18 mouse cellular contexts compared by ENCODE assay signal in genomic region chr1:129150643-129151042, GRCm38 (mm10).
DNase-seq lines count a peak whose midpoint lies in the region; ATAC-seq lines count a peak whose summit lies in the region.
"Had no signal": no experiment of that assay in that cellular context is flagged by ENCODE, and none has a peak within 500 bp of the region (broad histone marks: within the 10 kb centered on the region; RNA-seq: fewer than 3 reads in every experiment).

No protein-coding gene starts in this region.

- 79% methylated on average over 1 of the region's 1 CpGs for WGBS in hindbrain, embryonic 12.5 days
- 92% methylated on average over 1 of the region's 1 CpGs for WGBS in hindbrain, embryonic 10.5 days
- 73% methylated on average over 1 of the region's 1 CpGs for WGBS in midbrain, embryonic 15.5 days
- WGBS in midbrain, embryonic 10.5 days: 90% methylated on average over 1 of the region's 1 CpGs
- 60% methylated on average over 1 of the region's 1 CpGs for WGBS in hindbrain, embryonic 15.5 days
- WGBS in neural tube, embryonic 13.5 days: 65% methylated on average over 1 of the region's 1 CpGs

- H3K4me1 ChIP-seq in hindbrain, embryonic 12.5 days: no peaks in the 10 kb centered on the region
- peaks cover 7% of the 10 kb centered on the region for H3K4me1 ChIP-seq in hindbrain, embryonic 10.5 days (replicated peaks)
- no peaks in the 10 kb centered on the region for H3K4me1 ChIP-seq in midbrain, embryonic 15.5 days
- peaks cover 6% of the 10 kb centered on the region for H3K4me1 ChIP-seq in midbrain, embryonic 10.5 days
- peaks cover 5% of the 10 kb centered on the region; the same call in 1 of the 2 replicates for H3K4me1 ChIP-seq in hindbrain, embryonic 15.5 days (replicated peaks)
- peaks cover 10% of the 10 kb centered on the region; the same call in 1 of the 2 replicates for H3K4me1 ChIP-seq in neural tube, embryonic 13.5 days (replicated peaks)
- H3K4me1 ChIP-seq: intestine, embryonic 15.5 days; liver, embryonic 12.5 days; megakaryocyte, embryonic 14.5 days had no signal

- no peak for DNase-seq in hindbrain, embryonic 10.5 days (ENCODE audit: low spot score)
- DNase-seq in midbrain, embryonic 10.5 days (ENCODE audit: low spot score): no peak
- DNase-seq in adrenal gland, adult 18-20 months (ENCODE audit: low spot score in 2 of 2): no peak
- DNase-seq in gastrocnemius, postnatal 25 days: no peak
- DNase-seq: cerebellum, adult 2 months; gastrocnemius, postnatal 14 days; right cerebral cortex, adult 18-20 months; spleen, adult 18-20 months; thymus, postnatal 4 days had no signal

- H3K27ac ChIP-seq in hindbrain, embryonic 12.5 days: no peak overlapping the region
- H3K27ac ChIP-seq in hindbrain, embryonic 10.5 days: no peak overlapping the region
- no peak overlapping the region for H3K27ac ChIP-seq in midbrain, embryonic 15.5 days
- no peak overlapping the region for H3K27ac ChIP-seq in midbrain, embryonic 10.5 days (replicated peaks)
- H3K27ac ChIP-seq in hindbrain, embryonic 15.5 days (replicated peaks): no peak overlapping the region
- H3K27ac ChIP-seq in neural tube, embryonic 13.5 days (replicated peaks): no peak overlapping the region
- H3K27ac ChIP-seq: intestine, embryonic 15.5 days; kidney, postnatal 0 days; liver, embryonic 12.5 days had no signal

- no peaks in the 10 kb centered on the region for H3K9me3 ChIP-seq in hindbrain, embryonic 12.5 days (replicated peaks)
- H3K9me3 ChIP-seq in hindbrain, embryonic 10.5 days: no peaks in the 10 kb centered on the region
- no peaks in the 10 kb centered on the region for H3K9me3 ChIP-seq in midbrain, embryonic 15.5 days
- no peaks in the 10 kb centered on the region for H3K9me3 ChIP-seq in midbrain, embryonic 10.5 days (replicated peaks)
- H3K9me3 ChIP-seq in hindbrain, embryonic 15.5 days: no peaks in the 10 kb centered on the region
- no peaks in the 10 kb centered on the region for H3K9me3 ChIP-seq in neural tube, embryonic 13.5 days
- H3K9me3 ChIP-seq: intestine, embryonic 15.5 days; liver, embryonic 12.5 days; megakaryocyte, embryonic 14.5 days had no signal

- H3K27me3 ChIP-seq in hindbrain, embryonic 12.5 days: no peaks in the 10 kb centered on the region
- peaks cover 12% of the 10 kb centered on the region; the same call in 1 of the 2 replicates for H3K27me3 ChIP-seq in hindbrain, embryonic 10.5 days (ENCODE audit: insufficient read depth, poor library complexity, severe bottlenecking)
- no peaks in the 10 kb centered on the region for H3K27me3 ChIP-seq in midbrain, embryonic 15.5 days (replicated peaks)
- H3K27me3 ChIP-seq in midbrain, embryonic 10.5 days (ENCODE audit: low read depth, poor library complexity, severe bottlenecking): no peaks in the 10 kb centered on the region
- H3K27me3 ChIP-seq in hindbrain, embryonic 15.5 days: no peaks in the 10 kb centered on the region
- no peaks in the 10 kb centered on the region for H3K27me3 ChIP-seq in neural tube, embryonic 13.5 days
- H3K27me3 ChIP-seq: intestine, embryonic 15.5 days; liver, embryonic 12.5 days; megakaryocyte, embryonic 14.5 days had no signal

- no peaks in the 10 kb centered on the region for H3K36me3 ChIP-seq in hindbrain, embryonic 12.5 days
- H3K36me3 ChIP-seq in hindbrain, embryonic 10.5 days: no peaks in the 10 kb centered on the region
- H3K36me3 ChIP-seq in midbrain, embryonic 15.5 days (replicated peaks): no peaks in the 10 kb centered on the region
- H3K36me3 ChIP-seq in midbrain, embryonic 10.5 days: no peaks in the 10 kb centered on the region
- H3K36me3 ChIP-seq in hindbrain, embryonic 15.5 days: no peaks in the 10 kb centered on the region
- H3K36me3 ChIP-seq in neural tube, embryonic 13.5 days: no peaks in the 10 kb centered on the region
- H3K36me3 ChIP-seq: intestine, embryonic 15.5 days; liver, embryonic 12.5 days had no signal

- no peak overlapping the region for H3K9ac ChIP-seq in hindbrain, embryonic 12.5 days
- H3K9ac ChIP-seq in midbrain, embryonic 15.5 days: no peak overlapping the region
- no peak overlapping the region for H3K9ac ChIP-seq in hindbrain, embryonic 15.5 days
- H3K9ac ChIP-seq in neural tube, embryonic 13.5 days: no peak overlapping the region
- H3K9ac ChIP-seq: intestine, embryonic 15.5 days; liver, embryonic 12.5 days had no signal

- H3K4me2 ChIP-seq in hindbrain, embryonic 12.5 days (replicated peaks): no peak overlapping the region
- H3K4me2 ChIP-seq in midbrain, embryonic 15.5 days: no peak overlapping the region
- no peak overlapping the region for H3K4me2 ChIP-seq in hindbrain, embryonic 15.5 days
- H3K4me2 ChIP-seq in neural tube, embryonic 13.5 days: no peak overlapping the region
- H3K4me2 ChIP-seq: intestine, embryonic 15.5 days; liver, embryonic 12.5 days had no signal

- ATAC-seq in hindbrain, embryonic 12.5 days (ENCODE audit: low FRiP score): peak; percentile 40; the same call in 1 of the 2 replicates
- 0 out of 2 replicates have a peak, but pooled peaks have one; percentile 67 for ATAC-seq in midbrain, embryonic 15.5 days (replicated peaks)
- peak; percentile 61; the same call in 1 of the 2 replicates for ATAC-seq in hindbrain, embryonic 15.5 days (ENCODE audit: low FRiP score, low read depth)
- ATAC-seq in neural tube, embryonic 13.5 days (ENCODE audit: low read depth): peak; percentile 83
- ATAC-seq: activated CD4-positive, CD25-positive, alpha-beta regulatory T cell, adult 4 months; intestine, embryonic 15.5 days; liver, embryonic 12.5 days had no signal

- H3K4me3 ChIP-seq in hindbrain, embryonic 12.5 days: no peak overlapping the region
- H3K4me3 ChIP-seq in hindbrain, embryonic 10.5 days: no peak overlapping the region
- H3K4me3 ChIP-seq in midbrain, embryonic 15.5 days: no peak overlapping the region
- no peak overlapping the region for H3K4me3 ChIP-seq in midbrain, embryonic 10.5 days
- H3K4me3 ChIP-seq in hindbrain, embryonic 15.5 days: no peak overlapping the region
- no peak overlapping the region for H3K4me3 ChIP-seq in neural tube, embryonic 13.5 days
- H3K4me3 ChIP-seq: intestine, embryonic 15.5 days; liver, embryonic 12.5 days; megakaryocyte, embryonic 14.5 days had no signal
